Mouse (Mus musculus) kidney, embryonic 14.5 days (tissue): Measurements from ENCODE around the gene Nr5a1. TPM values are rescaled to one million over a fixed set of nuclear protein-coding genes. Genes with fewer than 3 reads are reported as not detected.

Source experiments
- ATAC-seq: fragments of 200-750 bp; cut with Nextera tagmentation; 2 replicates; pipeline ENCODE4 v1.8.0; 2017; ENCODE audit warnings: moderate number of reproducible peaks, mild to moderate bottlenecking, moderate TSS enrichment, moderate library complexity; ENCODE audit not compliant: low FRiP score, low TSS enrichment
- H3K27ac ChIP-seq: fragments of 300-500 bp; sonication (generic); 2 replicates; pipeline ENCODE4 v1.5.1; 2014; ENCODE audit warnings: low read depth, mild to moderate bottlenecking, low read length, moderate library complexity, mixed read lengths
- H3K27me3 ChIP-seq: fragments of 300-500 bp; sonication (generic); 2 replicates; pipeline ENCODE4 v1.6.1; 2014; ENCODE audit warnings: mild to moderate bottlenecking, low read length; ENCODE audit not compliant: control insufficient read depth, insufficient read depth
- H3K36me3 ChIP-seq: fragments of 300-500 bp; sonication (generic); 2 replicates; pipeline ENCODE4 v1.6.1; 2014; ENCODE audit warnings: low read length, mixed read lengths; ENCODE audit not compliant: control insufficient read depth, insufficient read depth
- H3K4me1 ChIP-seq: fragments of 300-500 bp; sonication (generic); 2 replicates; pipeline ENCODE4 v1.6.1; 2014; ENCODE audit warnings: low read length, mixed read lengths; ENCODE audit not compliant: control insufficient read depth, insufficient read depth
- H3K4me2 ChIP-seq: fragments of 300-500 bp; sonication (generic); replicated peaks from 2 replicates; pipeline ENCODE4 v1.6.1; 2014; ENCODE audit warnings: low read depth, mild to moderate bottlenecking, low read length
- H3K4me3 ChIP-seq: fragments of 300-500 bp; sonication (generic); 2 replicates; pipeline ENCODE4 v1.5.1; 2014; ENCODE audit warnings: mild to moderate bottlenecking, low read length
- H3K9ac ChIP-seq: fragments of 300-500 bp; sonication (generic); 2 replicates; pipeline ENCODE4 v1.6.1; 2014; ENCODE audit warnings: low read depth, mild to moderate bottlenecking, low read length, moderate library complexity
- H3K9me3 ChIP-seq: fragments of 300-500 bp; sonication (generic); 2 replicates; pipeline ENCODE4 v1.6.1; 2016; ENCODE audit warnings: low read length; ENCODE audit not compliant: control insufficient read depth
- WGBS: fragments of 180-500 bp; shearing (Covaris S2); extraction: QIAGEN DNeasy Blood & Tissue Kit; methylation state at CpG from one replicate; pipeline ENCODE4 v1.1.7; 2014; 5-methylcytosine and 5-hydroxymethylcytosine counted together
- polyA plus RNA-seq: library from polyadenylated mRNA; unstranded; fragments of >200 nt; fragmentation: Nextera tagmentation; extraction: Ambion mirVana; gene quantifications from 2 replicates; pipeline ENCODE4 v1.2.1, GENCODE M21; 2014

Nr5a1 gene
- polyA plus RNA-seq, 1 experiment from 2014 or later, result 0.23 TPM

DNA sequence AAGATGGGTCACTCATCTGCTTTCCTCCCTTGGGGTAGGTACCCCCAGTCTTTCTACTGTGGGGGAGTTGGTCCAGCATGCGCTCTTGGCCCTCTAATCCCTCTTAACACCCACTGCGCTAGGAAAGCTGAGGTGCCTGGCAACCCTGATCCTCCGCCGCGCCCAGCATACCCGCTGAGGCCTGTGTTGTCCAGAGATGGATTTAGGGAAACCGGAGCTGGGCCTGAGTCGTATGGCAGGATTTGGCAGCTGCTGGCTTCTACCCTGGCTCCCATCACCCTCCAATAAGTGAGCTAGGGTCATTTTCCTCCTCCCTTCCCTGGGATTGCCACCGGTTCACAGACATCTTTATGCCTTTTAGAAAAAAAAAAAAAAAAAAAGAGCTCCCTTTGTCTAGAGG lies 18.6 kb downstream of the Nr5a1 start:
- H3K36me3 ChIP-seq, result no peaks in the 10 kb centered on the region
- no peak overlapping the region for H3K4me3 ChIP-seq
- H3K9ac ChIP-seq, result no peak overlapping the region
- H3K27ac ChIP-seq, result no peak overlapping the region
- H3K9me3 ChIP-seq, result no peaks in the 10 kb centered on the region
- no peak overlapping the region for H3K4me2 ChIP-seq
- WGBS, result 68% methylated on average over 9 of the region's 9 CpGs
- H3K4me1 ChIP-seq, result no peaks in the 10 kb centered on the region
- no peak for ATAC-seq
- no peaks in the 10 kb centered on the region for H3K27me3 ChIP-seq

DNA sequence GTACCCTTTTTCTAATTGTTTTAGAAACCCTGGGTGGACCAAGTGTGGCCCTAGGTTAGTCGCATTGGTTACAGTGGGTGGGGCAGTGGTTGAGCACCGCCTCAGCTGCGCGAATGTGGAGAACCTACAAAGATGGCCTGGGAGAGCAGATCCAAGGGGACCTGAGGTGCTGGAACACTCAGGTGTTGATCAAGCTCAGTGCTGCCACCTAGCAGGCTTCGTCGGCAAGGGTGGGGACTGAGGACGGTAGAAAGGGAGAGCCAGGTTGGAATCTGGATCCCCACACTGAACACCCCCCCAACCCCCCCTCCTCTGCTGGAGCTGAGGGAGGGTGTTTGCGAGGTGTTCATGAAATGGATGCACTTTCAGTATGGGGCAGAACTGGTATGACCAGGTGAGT lies 22.8 kb downstream of the Nr5a1 start:
- Histone ChIP-seq H3K27me3 (0 out of 2 replicates have a peak, but pooled peaks cover 6% of the 10 kb centered on the region), H3K4me3 (no peak overlapping the region), H3K27ac (no peak overlapping the region), H3K9ac (no peak overlapping the region), H3K4me1 (peaks cover 7% of the 10 kb centered on the region; the same call in 1 of the 2 replicates), H3K4me2 (no peak overlapping the region), H3K9me3 (no peaks in the 10 kb centered on the region), H3K36me3 (no peaks in the 10 kb centered on the region)
- 18% methylated on average over 8 of the region's 8 CpGs for WGBS
- no peak for ATAC-seq

GRCm38 (mm10) chr2:38689881-38690280 lies 24.5 kb downstream of the Nr5a1 start:
- Histone ChIP-seq H3K9me3 (no peaks in the 10 kb centered on the region), H3K4me2 (no peak overlapping the region), H3K4me3 (no peak overlapping the region), H3K27me3 (0 out of 2 replicates have a peak, but pooled peaks cover 6% of the 10 kb centered on the region), H3K4me1 (peaks cover 7% of the 10 kb centered on the region; the same call in 1 of the 2 replicates), H3K36me3 (no peaks in the 10 kb centered on the region), H3K9ac (no peak overlapping the region), H3K27ac (no peak overlapping the region)
- no peak for ATAC-seq
- WGBS, result 75% methylated on average over 1 of the region's 1 CpGs

DNA sequence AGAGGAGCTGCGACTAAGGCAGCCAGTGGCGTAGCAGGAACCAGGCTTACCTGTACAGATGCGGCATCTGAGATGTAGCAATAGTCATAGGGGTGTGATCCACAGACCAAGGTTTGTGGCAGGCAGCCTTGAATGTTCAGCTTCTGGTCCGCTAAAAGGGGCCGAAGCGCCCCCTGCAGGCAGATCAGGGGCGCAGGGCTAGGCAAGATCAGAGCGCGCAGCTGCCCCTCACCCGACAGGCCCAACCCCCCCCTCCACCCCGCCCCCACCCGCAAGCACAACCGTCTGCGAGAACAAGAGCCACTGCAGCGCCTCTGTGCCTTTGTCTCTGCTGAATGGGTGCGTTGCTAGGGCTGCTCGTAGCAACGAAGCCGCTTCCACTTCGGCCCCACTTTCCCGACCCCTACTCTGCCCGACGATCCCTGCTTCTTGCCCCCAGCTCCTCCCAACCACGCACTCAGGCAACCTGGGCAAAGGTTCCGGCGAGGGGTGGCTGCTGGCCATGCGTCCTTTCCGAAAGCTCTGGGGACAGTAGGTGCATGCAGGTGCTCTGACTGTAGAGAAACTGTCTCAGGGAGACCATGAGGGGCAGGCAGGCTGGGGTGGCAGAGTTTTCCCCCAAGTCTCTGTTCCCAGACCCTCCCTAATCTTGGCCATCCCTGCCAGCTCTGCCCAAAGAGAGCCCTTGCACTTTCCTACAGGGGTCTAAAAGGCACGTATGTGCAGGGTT lies 25.4 kb downstream of the Nr5a1 start:
- Histone ChIP-seq H3K9ac (peak overlapping the region; percentile 37; the same call in 1 of the 2 replicates), H3K27me3 (0 out of 2 replicates have a peak, but pooled peaks cover 6% of the 10 kb centered on the region), H3K9me3 (no peaks in the 10 kb centered on the region), H3K4me3 (peak overlapping the region; percentile 30), H3K4me2 (peak overlapping the region; percentile 55), H3K4me1 (peaks cover 7% of the 10 kb centered on the region; the same call in 1 of the 2 replicates), H3K36me3 (no peaks in the 10 kb centered on the region), H3K27ac (no peak overlapping the region)
- peak; percentile 67 for ATAC-seq
- 5% methylated on average over 27 of the region's 29 CpGs for WGBS

GRCm38 (mm10) chr2:38685746-38686145 lies 28.6 kb downstream of the Nr5a1 start:
- H3K36me3 ChIP-seq, result no peaks in the 10 kb centered on the region
- no peak overlapping the region for H3K4me3 ChIP-seq
- peaks cover 7% of the 10 kb centered on the region; the same call in 1 of the 2 replicates for H3K4me1 ChIP-seq
- 0 out of 2 replicates have a peak, but pooled peaks cover 6% of the 10 kb centered on the region for H3K27me3 ChIP-seq
- no peak overlapping the region for H3K4me2 ChIP-seq
- no peak overlapping the region for H3K9ac ChIP-seq
- H3K9me3 ChIP-seq, result no peaks in the 10 kb centered on the region
- H3K27ac ChIP-seq, result no peak overlapping the region
- WGBS, result 80% methylated on average over 3 of the region's 3 CpGs
- no peak for ATAC-seq

DNA sequence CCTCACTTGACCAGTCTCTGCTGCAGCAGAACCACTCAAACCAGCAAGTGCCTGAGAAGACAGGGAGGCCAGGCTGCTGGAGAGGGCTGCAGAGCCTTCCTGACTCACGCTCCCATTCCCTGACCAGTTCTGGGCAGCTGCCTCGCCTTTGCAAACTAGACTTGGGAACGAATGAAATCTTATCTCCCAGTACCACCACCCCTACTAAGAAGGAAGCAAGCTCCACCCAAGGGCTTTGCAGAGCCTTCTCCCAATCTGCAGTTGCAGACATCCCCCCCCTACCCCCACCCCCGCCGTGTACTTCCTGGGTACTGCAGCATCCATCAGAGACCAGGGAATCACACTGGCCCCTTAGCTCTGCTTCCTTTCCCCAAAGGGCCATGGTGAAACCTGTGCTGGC lies 31.3 kb downstream of the Nr5a1 start:
- H3K36me3 ChIP-seq, result no peaks in the 10 kb centered on the region
- H3K27me3 ChIP-seq, result no peaks in the 10 kb centered on the region
- no peak overlapping the region for H3K27ac ChIP-seq
- H3K9ac ChIP-seq, result no peak overlapping the region
- no peaks in the 10 kb centered on the region for H3K9me3 ChIP-seq
- no peak for ATAC-seq
- H3K4me2 ChIP-seq, result no peak overlapping the region
- 77% methylated on average over 5 of the region's 5 CpGs for WGBS
- H3K4me3 ChIP-seq, result no peak overlapping the region
- H3K4me1 ChIP-seq, result no peaks in the 10 kb centered on the region

DNA sequence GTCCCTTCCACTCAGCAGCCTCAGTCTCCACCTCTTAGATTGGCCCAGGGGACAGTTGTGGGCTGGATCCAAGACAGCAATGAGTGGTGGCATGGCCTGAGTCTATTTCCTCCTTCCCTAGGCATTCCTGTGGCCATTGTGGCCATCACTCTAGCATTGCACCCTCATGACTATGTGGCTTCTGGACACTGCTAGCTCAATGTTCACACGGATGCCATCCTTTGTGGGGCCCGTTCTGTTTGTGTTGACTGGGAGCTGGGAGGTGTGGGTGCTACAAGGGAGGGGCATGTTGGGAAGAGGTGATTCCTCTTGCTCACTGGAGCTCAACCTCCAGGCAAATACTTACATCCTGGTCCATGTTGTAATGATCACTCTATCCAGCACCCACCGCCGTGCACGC lies 32.1 kb downstream of the Nr5a1 start:
- Histone ChIP-seq H3K4me3 (no peak overlapping the region), H3K4me1 (no peaks in the 10 kb centered on the region), H3K4me2 (no peak overlapping the region), H3K36me3 (no peaks in the 10 kb centered on the region), H3K9ac (no peak overlapping the region), H3K27ac (no peak overlapping the region), H3K9me3 (no peaks in the 10 kb centered on the region), H3K27me3 (no peaks in the 10 kb centered on the region)
- WGBS, result 88% methylated on average over 5 of the region's 5 CpGs
- no peak for ATAC-seq

GRCm38 (mm10) chr2:38678947-38679346 lies 35.4 kb downstream of the Nr5a1 start:
- Histone ChIP-seq H3K4me1 (no peaks in the 10 kb centered on the region), H3K27me3 (no peaks in the 10 kb centered on the region), H3K4me2 (no peak overlapping the region), H3K9ac (no peak overlapping the region), H3K4me3 (no peak overlapping the region), H3K27ac (no peak overlapping the region), H3K36me3 (no peaks in the 10 kb centered on the region), H3K9me3 (no peaks in the 10 kb centered on the region)
- no peak for ATAC-seq

DNA sequence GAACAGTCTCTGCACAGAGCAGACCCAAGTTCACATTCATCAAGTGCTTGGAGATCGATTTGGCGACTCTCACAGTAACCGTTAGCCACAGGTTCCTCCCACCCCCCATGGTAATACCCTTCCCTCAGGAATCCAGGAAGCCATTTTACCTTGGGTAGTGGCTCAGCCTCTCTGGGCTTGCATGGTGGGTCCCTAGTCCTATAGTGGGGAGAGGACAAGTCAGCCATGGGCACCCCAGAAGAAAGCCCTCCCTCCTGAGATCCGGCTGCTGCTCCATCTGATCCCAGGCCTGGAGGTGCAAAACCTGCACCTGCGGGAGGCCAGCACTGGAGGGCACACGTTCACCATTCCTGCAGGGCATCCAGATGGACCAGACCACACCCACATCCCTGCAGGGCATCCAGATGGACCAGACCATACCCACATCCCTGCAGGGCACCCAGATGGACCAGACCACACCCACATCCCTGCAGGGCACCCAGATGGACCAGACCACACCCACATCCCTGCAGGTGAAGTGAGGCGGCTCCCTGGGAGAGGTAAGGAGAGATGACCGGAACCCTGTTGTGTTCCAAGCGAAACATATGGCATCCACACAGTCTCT lies 38.9 kb downstream of the Nr5a1 start:
- no peaks in the 10 kb centered on the region for H3K36me3 ChIP-seq
- WGBS, result 60% methylated on average over 9 of the region's 9 CpGs
- no peaks in the 10 kb centered on the region for H3K9me3 ChIP-seq
- no peak overlapping the region for H3K4me3 ChIP-seq
- ATAC-seq, result peak; percentile 73
- H3K27ac ChIP-seq, result no peak overlapping the region
- no peak overlapping the region for H3K4me2 ChIP-seq
- H3K4me1 ChIP-seq, result no peaks in the 10 kb centered on the region
- H3K27me3 ChIP-seq, result no peaks in the 10 kb centered on the region; the same call in 1 of the 2 replicates
- H3K9ac ChIP-seq, result no peak overlapping the region
